Mouse (Mus musculus) lung, postnatal 0 days (tissue): ENCODE results near the gene Qdpr.

ENCODE experiments used
- CTCF ChIP-seq: IDR thresholded peaks from 2 replicates; pipeline ENCODE4 v1.5.1; 2016; ENCODE audit warnings: antibody characterized with exemption, mild to moderate bottlenecking
- EP300 ChIP-seq: IDR thresholded peaks from 2 replicates; pipeline ENCODE4 v1.6.1; 2016; ENCODE audit warnings: antibody characterized with exemption, mild to moderate bottlenecking, control low read depth

DNA sequence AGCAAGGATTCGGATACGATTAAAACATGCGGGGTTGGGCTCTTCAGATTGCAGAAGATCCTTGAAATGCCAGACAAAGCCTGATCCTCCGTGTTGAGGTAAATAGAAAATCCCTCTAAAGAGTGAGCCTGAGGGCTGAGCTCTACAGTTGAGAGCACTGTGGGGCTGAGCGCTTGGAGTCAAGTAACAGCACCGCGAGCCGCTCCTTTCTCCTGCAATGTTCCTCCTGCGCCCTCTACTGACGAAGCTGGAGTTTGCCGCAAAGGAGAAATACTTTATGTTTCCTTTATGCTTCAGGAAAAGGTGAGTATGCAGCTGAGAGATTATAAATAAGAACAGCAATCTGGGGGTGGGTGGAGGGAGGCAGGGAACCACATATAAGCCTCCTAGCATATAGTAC lies 47.4 kb downstream of the Qdpr start:
- TF ChIP-seq CTCF (peak; percentile 95), EP300 (no peak)
